Mouse (Mus musculus): Measurements from ENCODE around the gene Vegfd. TPM values are rescaled to one million over a fixed set of nuclear protein-coding genes. Genes with fewer than 3 reads are reported as not detected.
A peak's percentile ranks its signal among the peaks of the same experiment; 100 is the strongest.

Vegfd gene
- polyA plus RNA-seq, 1 experiment from 2014 or later, result 10.0 TPM

GRCm38 (mm10) chrX:164370576-164370975 lies 2.6 kb upstream of the Vegfd start:
- Histone ChIP-seq H3K27ac (replicated peaks; ENCODE audit: low read depth, low read length) (no peak overlapping the region), H3K4me2 (ENCODE audit: low read depth, low read length) (no peak overlapping the region), H3K4me3 (ENCODE audit: low read depth, low read length) (no peak overlapping the region), H3K4me1 (ENCODE audit: control insufficient read depth, insufficient read depth, low read length) (no peaks in the 10 kb centered on the region), H3K9me3 (ENCODE audit: control insufficient read depth, low read length) (no peaks in the 10 kb centered on the region), H3K36me3 (ENCODE audit: control insufficient read depth, insufficient read depth, low read length) (no peaks in the 10 kb centered on the region), H3K9ac (ENCODE audit: low read depth, low read length) (no peak overlapping the region), H3K27me3 (replicated peaks; ENCODE audit: control insufficient read depth, insufficient read depth, low read length) (peaks cover 4% of the 10 kb centered on the region; the same call in 1 of the 2 replicates)
- ATAC-seq (ENCODE audit: low read depth), result no peak
- DNase-seq (ENCODE audit: low spot score), result no peak
- WGBS, result 73% methylated on average over 3 of the region's 3 CpGs

GRCm38 (mm10) chrX:164374586-164374985 lies 1.4 kb downstream of the Vegfd start:
- Histone ChIP-seq H3K36me3 (ENCODE audit: control insufficient read depth, insufficient read depth, low read length) (no peaks in the 10 kb centered on the region), H3K9ac (ENCODE audit: low read depth, low read length) (no peak overlapping the region), H3K4me1 (ENCODE audit: control insufficient read depth, insufficient read depth, low read length) (no peaks in the 10 kb centered on the region), H3K27ac (replicated peaks; ENCODE audit: low read depth, low read length) (no peak overlapping the region), H3K9me3 (ENCODE audit: control insufficient read depth, low read length) (no peaks in the 10 kb centered on the region), H3K27me3 (replicated peaks; ENCODE audit: control insufficient read depth, insufficient read depth, low read length) (peaks cover 15% of the 10 kb centered on the region), H3K4me2 (ENCODE audit: low read depth, low read length) (no peak overlapping the region), H3K4me3 (ENCODE audit: low read depth, low read length) (no peak overlapping the region)
- ATAC-seq (ENCODE audit: low read depth), result no peak
- peak; percentile 20 for DNase-seq (ENCODE audit: low spot score)
- WGBS, result 38% methylated on average over 5 of the region's 5 CpGs

GRCm38 (mm10) chrX:164379721-164380120 lies 6.5 kb downstream of the Vegfd start:
- H3K9ac ChIP-seq (ENCODE audit: low read depth, low read length), result no peak overlapping the region
- 62% methylated on average over 4 of the region's 4 CpGs for WGBS
- no peak overlapping the region for H3K4me2 ChIP-seq (ENCODE audit: low read depth, low read length)
- H3K36me3 ChIP-seq (ENCODE audit: control insufficient read depth, insufficient read depth, low read length), result no peaks in the 10 kb centered on the region
- no peak overlapping the region for H3K27ac ChIP-seq (replicated peaks; ENCODE audit: low read depth, low read length)
- H3K9me3 ChIP-seq (ENCODE audit: control insufficient read depth, low read length), result no peaks in the 10 kb centered on the region
- no peak overlapping the region for H3K4me3 ChIP-seq (ENCODE audit: low read depth, low read length)
- ATAC-seq (ENCODE audit: low read depth), result no peak
- peaks cover 13% of the 10 kb centered on the region for H3K27me3 ChIP-seq (replicated peaks; ENCODE audit: control insufficient read depth, insufficient read depth, low read length)
- H3K4me1 ChIP-seq (ENCODE audit: control insufficient read depth, insufficient read depth, low read length), result no peaks in the 10 kb centered on the region
- DNase-seq (ENCODE audit: low spot score), result peak; percentile 36

GRCm38 (mm10) chrX:164381618-164382408 lies 8.6 kb downstream of the Vegfd start:
- H3K4me3 ChIP-seq (ENCODE audit: low read depth, low read length), result peak overlapping the region; percentile 37
- H3K4me1 ChIP-seq (ENCODE audit: control insufficient read depth, insufficient read depth, low read length), result no peaks in the 10 kb centered on the region
- H3K36me3 ChIP-seq (ENCODE audit: control insufficient read depth, insufficient read depth, low read length), result no peaks in the 10 kb centered on the region
- H3K9me3 ChIP-seq (ENCODE audit: control insufficient read depth, low read length), result no peaks in the 10 kb centered on the region
- H3K27ac ChIP-seq (replicated peaks; ENCODE audit: low read depth, low read length), result 0 out of 2 replicates have a peak overlapping the region, but pooled peaks have one; percentile 6
- peak overlapping the region; percentile 45; the same call in 1 of the 2 replicates for H3K9ac ChIP-seq (ENCODE audit: low read depth, low read length)
- ATAC-seq (ENCODE audit: low read depth) (peak; percentile 97), DNase-seq (ENCODE audit: low spot score) (peak; percentile 90)
- H3K4me2 ChIP-seq (ENCODE audit: low read depth, low read length), result peak overlapping the region; percentile 64
- H3K27me3 ChIP-seq (replicated peaks; ENCODE audit: control insufficient read depth, insufficient read depth, low read length), result peaks cover 9% of the 10 kb centered on the region
- 24% methylated on average over 29 of the region's 33 CpGs for WGBS

- no peak overlapping the region for H3K4me3 ChIP-seq (ENCODE audit: low read depth, low read length)
- no peak overlapping the region for H3K4me2 ChIP-seq (ENCODE audit: low read depth, low read length)
- no peaks in the 10 kb centered on the region for H3K9me3 ChIP-seq (ENCODE audit: control insufficient read depth, low read length)
- ATAC-seq (ENCODE audit: low read depth) (no peak), DNase-seq (ENCODE audit: low spot score) (no peak)
- H3K36me3 ChIP-seq (ENCODE audit: control insufficient read depth, insufficient read depth, low read length), result no peaks in the 10 kb centered on the region
- H3K27me3 ChIP-seq (replicated peaks; ENCODE audit: control insufficient read depth, insufficient read depth, low read length), result no peaks in the 10 kb centered on the region
- H3K4me1 ChIP-seq (ENCODE audit: control insufficient read depth, insufficient read depth, low read length), result no peaks in the 10 kb centered on the region
- H3K9ac ChIP-seq (ENCODE audit: low read depth, low read length), result no peak overlapping the region
- 66% methylated on average over 4 of the region's 4 CpGs for WGBS
- no peak overlapping the region for H3K27ac ChIP-seq (replicated peaks; ENCODE audit: low read depth, low read length)
These were observed 20.9 kb downstream of the Vegfd start for GRCm38 (mm10) chrX:164394091-164394490.

GRCm38 (mm10) chrX:164398456-164398855 lies 25.3 kb downstream of the Vegfd start:
- H3K4me1 ChIP-seq (ENCODE audit: control insufficient read depth, insufficient read depth, low read length), result no peaks in the 10 kb centered on the region
- no peak overlapping the region for H3K4me2 ChIP-seq (ENCODE audit: low read depth, low read length)
- ATAC-seq (ENCODE audit: low read depth) (0 out of 2 replicates have a peak, but pooled peaks have one; percentile 33), DNase-seq (ENCODE audit: low spot score) (peak; percentile 57)
- WGBS, result 60% methylated on average over 3 of the region's 3 CpGs
- no peaks in the 10 kb centered on the region for H3K9me3 ChIP-seq (ENCODE audit: control insufficient read depth, low read length)
- no peaks in the 10 kb centered on the region for H3K36me3 ChIP-seq (ENCODE audit: control insufficient read depth, insufficient read depth, low read length)
- no peak overlapping the region for H3K9ac ChIP-seq (ENCODE audit: low read depth, low read length)
- no peak overlapping the region for H3K27ac ChIP-seq (replicated peaks; ENCODE audit: low read depth, low read length)
- H3K4me3 ChIP-seq (ENCODE audit: low read depth, low read length), result no peak overlapping the region
- H3K27me3 ChIP-seq (replicated peaks; ENCODE audit: control insufficient read depth, insufficient read depth, low read length), result no peaks in the 10 kb centered on the region

GRCm38 (mm10) chrX:164405080-164405649 lies 32.0 kb downstream of the Vegfd start:
- DNase-seq (ENCODE audit: low spot score) (no peak), ATAC-seq (ENCODE audit: low read depth) (no peak)
- no peak overlapping the region for H3K4me2 ChIP-seq (ENCODE audit: low read depth, low read length)
- no peak overlapping the region for H3K4me3 ChIP-seq (ENCODE audit: low read depth, low read length)
- no peaks in the 10 kb centered on the region for H3K36me3 ChIP-seq (ENCODE audit: control insufficient read depth, insufficient read depth, low read length)
- H3K9me3 ChIP-seq (ENCODE audit: control insufficient read depth, low read length), result no peaks in the 10 kb centered on the region
- no peaks in the 10 kb centered on the region for H3K4me1 ChIP-seq (ENCODE audit: control insufficient read depth, insufficient read depth, low read length)
- H3K9ac ChIP-seq (ENCODE audit: low read depth, low read length), result no peak overlapping the region
- H3K27ac ChIP-seq (replicated peaks; ENCODE audit: low read depth, low read length), result no peak overlapping the region
- no peaks in the 10 kb centered on the region for H3K27me3 ChIP-seq (replicated peaks; ENCODE audit: control insufficient read depth, insufficient read depth, low read length)

GRCm38 (mm10) chrX:164406133-164407022 lies 33.2 kb downstream of the Vegfd start:
- Histone ChIP-seq H3K27me3 (replicated peaks; ENCODE audit: control insufficient read depth, insufficient read depth, low read length) (no peaks in the 10 kb centered on the region), H3K9ac (ENCODE audit: low read depth, low read length) (no peak overlapping the region), H3K27ac (replicated peaks; ENCODE audit: low read depth, low read length) (no peak overlapping the region), H3K4me3 (ENCODE audit: low read depth, low read length) (no peak overlapping the region), H3K4me1 (ENCODE audit: control insufficient read depth, insufficient read depth, low read length) (no peaks in the 10 kb centered on the region), H3K9me3 (ENCODE audit: control insufficient read depth, low read length) (no peaks in the 10 kb centered on the region), H3K36me3 (ENCODE audit: control insufficient read depth, insufficient read depth, low read length) (no peaks in the 10 kb centered on the region), H3K4me2 (ENCODE audit: low read depth, low read length) (no peak overlapping the region)
- 73% methylated on average over 9 of the region's 9 CpGs for WGBS
- ATAC-seq (ENCODE audit: low read depth), result no peak
- no peak for DNase-seq (ENCODE audit: low spot score)

Measured in embryonic facial prominence, embryonic 14.5 days (tissue).